Mouse (Mus musculus) hindbrain, embryonic 14.5 days (tissue): ENCODE measurements around the gene Fam102a. TPM values are rescaled to one million over a fixed set of nuclear protein-coding genes. Genes with fewer than 3 reads are reported as not detected.

Source experiments
- ATAC-seq: fragments of 200-750 bp; cut with Nextera tagmentation; 2 replicates; pipeline ENCODE4 v1.8.0; 2017; ENCODE audit warnings: moderate number of reproducible peaks, mild to moderate bottlenecking, moderate TSS enrichment, moderate library complexity; ENCODE audit not compliant: low FRiP score
- DNase-seq: peaks from one replicate; pipeline ENCODE4 v3.0.0-alpha.2; 2015; ENCODE audit warnings: low spot score
- H3K27ac ChIP-seq: fragments of 300-500 bp; sonication (generic); 2 replicates; pipeline ENCODE4 v1.5.1; 2014; ENCODE audit warnings: mild to moderate bottlenecking, moderate library complexity
- H3K27me3 ChIP-seq: fragments of 300-500 bp; sonication (generic); 2 replicates; pipeline ENCODE4 v1.6.1; 2014; ENCODE audit warnings: mild to moderate bottlenecking, low read length, mixed read lengths; ENCODE audit not compliant: control insufficient read depth, insufficient read depth
- H3K36me3 ChIP-seq: fragments of 300-500 bp; sonication (generic); replicated peaks from 2 replicates; pipeline ENCODE4 v1.6.1; 2014; ENCODE audit not compliant: control insufficient read depth, insufficient read depth
- H3K4me1 ChIP-seq: fragments of 300-500 bp; sonication (generic); replicated peaks from 2 replicates; pipeline ENCODE4 v1.6.1; 2014; ENCODE audit warnings: antibody characterized with exemption, low read length, mixed read lengths; ENCODE audit not compliant: control insufficient read depth, insufficient read depth
- H3K4me2 ChIP-seq: fragments of 300-500 bp; sonication (generic); replicated peaks from 2 replicates; pipeline ENCODE4 v1.6.1; 2014; ENCODE audit warnings: mild to moderate bottlenecking, moderate library complexity
- H3K4me3 ChIP-seq: fragments of 300-500 bp; sonication (generic); replicated peaks from 2 replicates; pipeline ENCODE4 v1.5.1; 2014; ENCODE audit warnings: mild to moderate bottlenecking, low read length
- H3K9ac ChIP-seq: fragments of 300-500 bp; sonication (generic); 2 replicates; pipeline ENCODE4 v1.6.1; 2014
- H3K9me3 ChIP-seq: fragments of 300-500 bp; sonication (generic); 2 replicates; pipeline ENCODE4 v1.6.1; 2016; ENCODE audit warnings: low read length; ENCODE audit not compliant: control insufficient read depth
- WGBS: fragments of 180-500 bp; shearing (Covaris S2); extraction: QIAGEN DNeasy Blood & Tissue Kit; methylation state at CpG from one replicate; pipeline ENCODE4 v1.1.7; 2014; 5-methylcytosine and 5-hydroxymethylcytosine counted together
- polyA plus RNA-seq: library from polyadenylated mRNA; unstranded; fragments of >200 nt; fragmentation: Nextera tagmentation; extraction: Ambion mirVana; gene quantifications from 2 replicates; pipeline ENCODE4 v1.2.1, GENCODE M21; 2014

The Fam102a gene
- polyA plus RNA-seq, 1 experiment from 2014 or later, result 7.8 TPM

GRCm38 (mm10) chr2:32581450-32582095 lies 46.4 kb downstream of the Fam102a start:
- WGBS, result 33% methylated on average over 19 of the region's 19 CpGs
- 0 out of 2 replicates have a peak overlapping the region, but pooled peaks have one; percentile 41 for H3K9ac ChIP-seq
- no peaks in the 10 kb centered on the region for H3K9me3 ChIP-seq

GRCm38 (mm10) chr2:32582830-32583799 lies 48.0 kb downstream of the Fam102a start:
- Histone ChIP-seq H3K36me3 (no peaks in the 10 kb centered on the region), H3K27me3 (peaks cover 18% of the 10 kb centered on the region), H3K27ac (no peak overlapping the region), H3K4me3 (peak overlapping the region; percentile 21), H3K4me2 (peak overlapping the region; percentile 54), H3K9ac (peak overlapping the region; percentile 50), H3K4me1 (peaks cover 13% of the 10 kb centered on the region), H3K9me3 (no peaks in the 10 kb centered on the region)
- DNase-seq (peak; percentile 88), ATAC-seq (peak; percentile 70)
- WGBS, result 14% methylated on average over 37 of the region's 37 CpGs

More at GRCm38 (mm10) chr2:32581450-32582095, 46.4 kb downstream of the Fam102a start:
- Histone ChIP-seq H3K27me3 (peaks cover 28% of the 10 kb centered on the region), H3K27ac (no peak overlapping the region), H3K4me3 (peak overlapping the region; percentile 25), H3K4me2 (peak overlapping the region; percentile 44), H3K36me3 (no peaks in the 10 kb centered on the region), H3K4me1 (peaks cover 4% of the 10 kb centered on the region; the same call in 1 of the 2 replicates)
- DNase-seq (peak; percentile 84), ATAC-seq (peak; percentile 68)

GRCm38 (mm10) chr2:32585149-32585714 lies 50.1 kb downstream of the Fam102a start:
- Histone ChIP-seq H3K4me1 (peaks cover 27% of the 10 kb centered on the region), H3K27me3 (peaks cover 4% of the 10 kb centered on the region; the same call in 1 of the 2 replicates), H3K4me3 (no peak overlapping the region), H3K4me2 (no peak overlapping the region), H3K36me3 (no peaks in the 10 kb centered on the region), H3K27ac (no peak overlapping the region), H3K9me3 (no peaks in the 10 kb centered on the region), H3K9ac (no peak overlapping the region)
- 85% methylated on average over 7 of the region's 7 CpGs for WGBS
- ATAC-seq (no peak), DNase-seq (no peak)

GRCm38 (mm10) chr2:32586871-32587351 lies 51.8 kb downstream of the Fam102a start, which contains the start of gene St6galnac4:
St6galnac4 (plus strand) TSS chr2:32587095.
- H3K4me1 ChIP-seq, result peaks cover 27% of the 10 kb centered on the region
- DNase-seq (peak; percentile 89), ATAC-seq (peak; percentile 86)
- no peaks in the 10 kb centered on the region for H3K36me3 ChIP-seq
- H3K27me3 ChIP-seq, result peaks cover 4% of the 10 kb centered on the region; the same call in 1 of the 2 replicates
- under 1% methylated on average over 38 of the region's 38 CpGs for WGBS
- H3K4me3 ChIP-seq, result peak within 1 kb of the TSS; percentile 43
- peak within 1 kb of the TSS; percentile 61 for H3K9ac ChIP-seq
- peak within 1 kb of the TSS; percentile 51 for H3K4me2 ChIP-seq
- no peaks in the 10 kb centered on the region for H3K9me3 ChIP-seq
- no peak within 1 kb of the TSS; the same call in 1 of the 2 replicates for H3K27ac ChIP-seq

GRCm38 (mm10) chr2:32587731-32588321 lies 52.7 kb downstream of the Fam102a start:
- Histone ChIP-seq H3K27me3 (no peaks in the 10 kb centered on the region), H3K4me2 (peak overlapping the region; percentile 51), H3K27ac (no peak overlapping the region), H3K36me3 (no peaks in the 10 kb centered on the region), H3K4me3 (peak overlapping the region; percentile 43), H3K4me1 (peaks cover 27% of the 10 kb centered on the region), H3K9ac (peak overlapping the region; percentile 61), H3K9me3 (no peaks in the 10 kb centered on the region)
- no peak for ATAC-seq
- 54% methylated on average over 9 of the region's 9 CpGs for WGBS
- DNase-seq, result no peak

GRCm38 (mm10) chr2:32589213-32589795 lies 54.2 kb downstream of the Fam102a start:
- no peak overlapping the region for H3K27ac ChIP-seq
- peaks cover 27% of the 10 kb centered on the region for H3K4me1 ChIP-seq
- no peaks in the 10 kb centered on the region for H3K27me3 ChIP-seq
- no peak overlapping the region for H3K4me3 ChIP-seq
- ATAC-seq, result no peak
- H3K9ac ChIP-seq, result no peak overlapping the region
- 62% methylated on average over 11 of the region's 11 CpGs for WGBS
- H3K9me3 ChIP-seq, result no peaks in the 10 kb centered on the region
- DNase-seq, result no peak
- no peaks in the 10 kb centered on the region for H3K36me3 ChIP-seq
- H3K4me2 ChIP-seq, result no peak overlapping the region

GRCm38 (mm10) chr2:32590224-32590623 lies 55.1 kb downstream of the Fam102a start:
- ATAC-seq (no peak), DNase-seq (no peak)
- WGBS, result 74% methylated on average over 10 of the region's 10 CpGs
- H3K9me3 ChIP-seq, result no peaks in the 10 kb centered on the region
- H3K4me3 ChIP-seq, result no peak overlapping the region
- H3K27me3 ChIP-seq, result no peaks in the 10 kb centered on the region
- no peak overlapping the region for H3K4me2 ChIP-seq
- peaks cover 27% of the 10 kb centered on the region for H3K4me1 ChIP-seq
- no peak overlapping the region for H3K27ac ChIP-seq
- peaks cover 6% of the 10 kb centered on the region for H3K36me3 ChIP-seq
- no peak overlapping the region for H3K9ac ChIP-seq

GRCm38 (mm10) chr2:32591249-32591648 lies 56.1 kb downstream of the Fam102a start:
- H3K27ac ChIP-seq, result no peak overlapping the region
- ATAC-seq, result no peak
- no peak overlapping the region for H3K9ac ChIP-seq
- no peak for DNase-seq
- H3K4me3 ChIP-seq, result no peak overlapping the region
- peaks cover 13% of the 10 kb centered on the region for H3K36me3 ChIP-seq
- H3K27me3 ChIP-seq, result no peaks in the 10 kb centered on the region
- 86% methylated on average over 6 of the region's 6 CpGs for WGBS
- H3K9me3 ChIP-seq, result no peaks in the 10 kb centered on the region
- no peak overlapping the region for H3K4me2 ChIP-seq
- peaks cover 27% of the 10 kb centered on the region for H3K4me1 ChIP-seq
